Mouse (Mus musculus) kidney, embryonic 16.5 days (tissue): ENCODE data around the gene Vps51. TPM values are rescaled to one million over a fixed set of nuclear protein-coding genes. Genes with fewer than 3 reads are reported as not detected.
"Not testable (repeated sequence)": the region's sequence is repeated elsewhere in the genome, so short reads cannot be mapped to it uniquely, and the experiment has no call there.

Experiments
- ATAC-seq: fragments of 200-750 bp; cut with Nextera tagmentation; 2 replicates; pipeline ENCODE4 v1.8.0; 2017; ENCODE audit warnings: moderate TSS enrichment; ENCODE audit not compliant: low FRiP score, low TSS enrichment
- H3K27ac ChIP-seq: fragments of 300-500 bp; sonication (generic); 2 replicates; pipeline ENCODE4 v1.5.1; 2014; ENCODE audit warnings: low read length
- H3K27me3 ChIP-seq: fragments of 300-500 bp; sonication (generic); 2 replicates; pipeline ENCODE4 v1.6.1; 2014; ENCODE audit warnings: low read length, control low read depth, mixed read lengths; ENCODE audit not compliant: insufficient read depth
- H3K36me3 ChIP-seq: fragments of 300-500 bp; sonication (generic); 2 replicates; pipeline ENCODE4 v1.6.1; 2014; ENCODE audit warnings: low read length, control low read depth, mixed read lengths; ENCODE audit not compliant: insufficient read depth
- H3K4me1 ChIP-seq: fragments of 300-500 bp; sonication (generic); 2 replicates; pipeline ENCODE4 v1.6.1; 2014; ENCODE audit warnings: low read length, control low read depth, mixed read lengths; ENCODE audit not compliant: insufficient read depth
- H3K4me2 ChIP-seq: fragments of 300-500 bp; sonication (generic); replicated peaks from 2 replicates; pipeline ENCODE4 v1.6.1; 2014; ENCODE audit warnings: low read depth, low read length
- H3K4me3 ChIP-seq: fragments of 300-500 bp; sonication (generic); 2 replicates; pipeline ENCODE4 v1.5.1; 2014; ENCODE audit warnings: mild to moderate bottlenecking, low read length
- H3K9ac ChIP-seq: fragments of 300-500 bp; sonication (generic); replicated peaks from 2 replicates; pipeline ENCODE4 v1.6.1; 2014; ENCODE audit warnings: low read length
- H3K9me3 ChIP-seq: fragments of 300-500 bp; sonication (generic); 2 replicates; pipeline ENCODE4 v1.6.1; 2016; ENCODE audit warnings: low read length, control low read depth
- WGBS: fragments of 180-500 bp; shearing (Covaris S2); extraction: QIAGEN DNeasy Blood & Tissue Kit; methylation state at CpG from one replicate; pipeline ENCODE4 v1.1.7; 2014; 5-methylcytosine and 5-hydroxymethylcytosine counted together
- polyA plus RNA-seq: library from polyadenylated mRNA; unstranded; fragments of >200 nt; fragmentation: Nextera tagmentation; extraction: Ambion mirVana; gene quantifications from 2 replicates; pipeline ENCODE4 v1.2.1, GENCODE M21; 2015

Vps51 gene
- polyA plus RNA-seq, 1 experiment from 2014 or later, result 90.6 TPM

- Histone ChIP-seq H3K27me3 (no peaks in the 10 kb centered on the region), H3K27ac (no peak overlapping the region), H3K4me2 (peak overlapping the region; percentile 88), H3K9ac (peak overlapping the region; percentile 91), H3K4me1 (peaks cover 25% of the 10 kb centered on the region), H3K4me3 (peak overlapping the region; percentile 97), H3K9me3 (no peaks in the 10 kb centered on the region), H3K36me3 (peaks cover 48% of the 10 kb centered on the region)
- WGBS, result 46% methylated on average over 4 of the region's 4 CpGs
- no peak for ATAC-seq
These were observed 20.3 kb downstream of the Vps51 start for GRCm38 (mm10) chr19:6056696-6057095.

DNA sequence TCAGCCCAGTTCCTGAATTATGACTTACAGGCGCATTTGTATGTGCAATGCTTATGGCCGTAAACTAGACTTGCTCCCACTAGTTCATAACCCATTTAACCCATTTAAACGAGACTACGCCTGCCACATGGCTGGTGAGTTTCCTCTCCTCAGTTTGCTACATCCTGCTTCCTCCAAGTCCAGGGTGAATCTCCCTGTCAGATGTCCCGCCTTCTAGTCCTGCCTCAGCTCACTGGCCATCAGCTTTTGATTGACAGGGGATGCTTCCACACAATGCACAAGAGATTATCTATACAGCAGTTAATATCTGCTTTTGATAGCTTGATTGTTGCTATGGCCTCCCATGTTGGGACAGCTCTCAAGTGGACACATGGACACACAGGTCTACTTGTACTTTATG is 22.7 kb downstream of the Vps51 start:
- H3K9me3 ChIP-seq, result no peaks in the 10 kb centered on the region
- H3K9ac ChIP-seq, result no peak overlapping the region
- H3K4me3 ChIP-seq, result no peak overlapping the region
- H3K27me3 ChIP-seq, result no peaks in the 10 kb centered on the region
- H3K4me2 ChIP-seq, result no peak overlapping the region
- ATAC-seq, result no peak
- peaks cover 67% of the 10 kb centered on the region for H3K36me3 ChIP-seq
- peaks cover 20% of the 10 kb centered on the region for H3K4me1 ChIP-seq
- H3K27ac ChIP-seq, result no peak overlapping the region
- 74% methylated on average over 5 of the region's 5 CpGs for WGBS

DNA sequence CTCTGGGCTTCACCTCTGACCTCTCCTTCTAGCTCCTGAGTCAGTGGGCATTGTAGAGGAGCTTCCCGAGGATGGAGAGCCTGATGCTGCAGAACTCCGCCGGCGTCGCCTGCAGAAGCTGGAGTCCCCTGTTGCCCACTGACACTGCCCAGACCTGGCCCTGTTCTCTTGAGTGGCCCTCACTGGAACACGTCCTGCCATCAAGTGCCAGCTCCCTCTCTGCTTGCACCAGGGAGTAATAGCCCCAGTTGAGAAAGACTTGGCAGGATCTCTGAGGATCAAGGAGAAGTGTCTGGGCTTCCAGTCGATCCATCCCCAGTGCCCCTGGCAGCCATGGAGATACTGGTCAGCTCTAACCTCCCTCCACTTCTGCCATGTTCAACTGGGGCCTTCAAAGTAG is 24.5 kb downstream of the Vps51 start:
- H3K27me3 ChIP-seq, result no peaks in the 10 kb centered on the region
- H3K36me3 ChIP-seq, result peaks cover 76% of the 10 kb centered on the region
- WGBS, result 89% methylated on average over 7 of the region's 7 CpGs
- H3K4me2 ChIP-seq, result no peak overlapping the region
- H3K9ac ChIP-seq, result no peak overlapping the region
- H3K9me3 ChIP-seq, result no peaks in the 10 kb centered on the region
- peaks cover 20% of the 10 kb centered on the region for H3K4me1 ChIP-seq
- no peak overlapping the region for H3K27ac ChIP-seq
- no peak for ATAC-seq
- H3K4me3 ChIP-seq, result no peak overlapping the region

- no peak for ATAC-seq
- H3K4me3 ChIP-seq, result no peak overlapping the region
- H3K9ac ChIP-seq, result 0 out of 2 replicates have a peak overlapping the region, but pooled peaks have one; percentile 22
- H3K27ac ChIP-seq, result no peak overlapping the region
- 84% methylated on average over 11 of the region's 11 CpGs for WGBS
- no peaks in the 10 kb centered on the region for H3K27me3 ChIP-seq
- peaks cover 16% of the 10 kb centered on the region for H3K4me1 ChIP-seq
- H3K36me3 ChIP-seq, result peaks cover 59% of the 10 kb centered on the region
- H3K9me3 ChIP-seq, result no peaks in the 10 kb centered on the region
- no peak overlapping the region for H3K4me2 ChIP-seq
These were observed 28.2 kb downstream of the Vps51 start for GRCm38 (mm10) chr19:6048681-6049410.

DNA sequence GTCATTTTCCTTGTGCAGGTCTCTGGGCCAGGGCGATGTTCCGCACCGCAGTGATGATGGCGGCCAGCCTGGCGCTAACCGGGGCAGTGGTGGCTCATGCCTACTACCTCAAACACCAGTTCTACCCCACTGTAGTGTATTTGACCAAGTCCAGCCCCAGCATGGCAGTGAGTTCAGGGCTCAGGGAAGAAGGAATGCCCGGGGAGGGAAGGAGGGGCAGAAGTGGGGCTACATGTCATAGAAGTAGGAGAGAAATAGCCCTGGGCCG is 29.2 kb downstream of the Vps51 start:
- H3K9ac ChIP-seq, result peak overlapping the region; percentile 86
- H3K4me3 ChIP-seq, result peak overlapping the region; percentile 77
- peak overlapping the region; percentile 71 for H3K4me2 ChIP-seq
- no peaks in the 10 kb centered on the region for H3K27me3 ChIP-seq
- no peaks in the 10 kb centered on the region for H3K9me3 ChIP-seq
- no peak overlapping the region for H3K27ac ChIP-seq
- H3K36me3 ChIP-seq, result peaks cover 49% of the 10 kb centered on the region
- peaks cover 16% of the 10 kb centered on the region for H3K4me1 ChIP-seq
- no peak for ATAC-seq
- WGBS, result 86% methylated on average over 8 of the region's 8 CpGs

- H3K36me3 ChIP-seq, result peaks cover 44% of the 10 kb centered on the region
- no peaks in the 10 kb centered on the region for H3K27me3 ChIP-seq
- H3K4me3 ChIP-seq, result peak overlapping the region; percentile 77
- ATAC-seq, result peak; percentile 10
- H3K9me3 ChIP-seq, result no peaks in the 10 kb centered on the region
- H3K4me1 ChIP-seq, result peaks cover 17% of the 10 kb centered on the region
- under 1% methylated on average over 43 of the region's 44 CpGs for WGBS
- H3K4me2 ChIP-seq, result peak overlapping the region; percentile 71
- peak overlapping the region; percentile 98 for H3K27ac ChIP-seq
- H3K9ac ChIP-seq, result peak overlapping the region; percentile 86
These were observed 29.7 kb downstream of the Vps51 start for GRCm38 (mm10) chr19:6047154-6047898.

- H3K4me2 ChIP-seq, result peak within 1 kb of the TSS; percentile 71
- H3K27me3 ChIP-seq, result no peaks in the 10 kb centered on the region
- peak within 1 kb of the TSS; percentile 98 for H3K27ac ChIP-seq
- H3K9me3 ChIP-seq, result no peaks in the 10 kb centered on the region
- peak; percentile 90 for ATAC-seq
- H3K36me3 ChIP-seq, result peaks cover 36% of the 10 kb centered on the region
- H3K9ac ChIP-seq, result peak within 1 kb of the TSS; percentile 86
- WGBS, result 0% methylated on average over 65 of the region's 65 CpGs
- H3K4me1 ChIP-seq, result peaks cover 25% of the 10 kb centered on the region
- H3K4me3 ChIP-seq, result peak within 1 kb of the TSS; percentile 77
These were observed 30.5 kb downstream of the Vps51 start, which contains the start of gene Syvn1 for GRCm38 (mm10) chr19:6046294-6047153. Gene Syvn1 (plus strand): TSS chr19:6046576.

GRCm38 (mm10) chr19:6045366-6046293 is 31.4 kb downstream of the Vps51 start:
- peak overlapping the region; percentile 86 for H3K9ac ChIP-seq
- peaks cover 27% of the 10 kb centered on the region for H3K4me1 ChIP-seq
- WGBS, result 13% methylated on average over 20 of the region's 20 CpGs

GRCm38 (mm10) chr19:6044102-6044501 is 32.9 kb downstream of the Vps51 start:
- not testable (repeated sequence) for ATAC-seq

More at GRCm38 (mm10) chr19:6045366-6046293, 31.4 kb downstream of the Vps51 start:
- H3K9me3 ChIP-seq, result no peaks in the 10 kb centered on the region
- H3K36me3 ChIP-seq, result peaks cover 27% of the 10 kb centered on the region
- H3K4me3 ChIP-seq, result peak overlapping the region; percentile 77
- no peaks in the 10 kb centered on the region for H3K27me3 ChIP-seq
- peak overlapping the region; percentile 98 for H3K27ac ChIP-seq
- ATAC-seq, result peak; percentile 32
- H3K4me2 ChIP-seq, result peak overlapping the region; percentile 71

More at GRCm38 (mm10) chr19:6044102-6044501, 32.9 kb downstream of the Vps51 start:
- not testable (repeated sequence) for H3K9ac ChIP-seq, H3K4me3 ChIP-seq, H3K27me3 ChIP-seq, H3K9me3 ChIP-seq, H3K27ac ChIP-seq, H3K4me2 ChIP-seq
- 58% methylated on average over 4 of the region's 4 CpGs for WGBS
- Histone ChIP-seq H3K36me3 (peaks cover 12% of the 10 kb centered on the region), H3K4me1 (peaks cover 27% of the 10 kb centered on the region)
